Mouse (Mus musculus): ENCODE measurements around the gene Csnk1e.

DNA sequence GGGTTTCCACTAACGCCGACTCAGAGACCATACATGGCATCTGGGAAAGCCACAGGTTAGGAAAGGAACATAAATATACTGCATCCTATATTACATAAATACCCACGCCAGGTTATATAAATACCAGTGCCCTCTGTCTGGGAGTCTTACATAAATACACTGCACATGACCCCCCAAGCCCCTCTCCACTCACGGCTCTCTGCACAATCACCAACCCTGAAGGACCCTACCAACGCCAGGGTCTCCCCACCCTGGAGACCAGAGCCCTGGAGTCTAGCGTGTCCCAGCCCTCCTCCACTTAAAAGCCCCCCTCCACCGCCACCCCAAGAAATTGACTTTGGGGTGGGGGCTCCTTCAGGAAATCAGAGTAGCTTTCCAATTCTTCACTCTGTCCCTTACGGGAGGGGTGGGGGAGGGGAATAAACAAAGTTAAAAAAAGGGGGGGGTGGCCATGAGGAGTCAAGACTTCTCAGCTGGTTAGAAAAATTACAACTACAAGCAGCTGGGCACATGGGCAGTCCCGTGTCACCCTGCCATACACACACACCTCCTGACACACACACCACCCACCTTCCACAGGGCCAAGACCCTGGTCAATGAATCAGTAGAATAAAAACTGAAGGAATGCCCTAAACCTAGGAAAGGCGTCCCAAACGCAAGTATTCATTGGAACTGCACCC, 14.6 kb downstream of the Csnk1e start:
- TF ChIP-seq CTCF (IDR thresholded peaks at IDR 0.05; ENCODE audit: borderline replicate concordance, insufficient read depth, low read length) (no peak), POLR2A (IDR thresholded peaks at IDR 0.05; ENCODE audit: low read depth, low read length) (no peak)

All from embryonic fibroblast, embryonic 13.5 days (primary cell).